Mouse (Mus musculus) neural tube, embryonic 14.5 days (tissue): Measurements from ENCODE around the gene Tsks. TPM values are rescaled to one million over a fixed set of nuclear protein-coding genes. Genes with fewer than 3 reads are reported as not detected.

Experiments
- ATAC-seq: fragments of 200-750 bp; cut with Nextera tagmentation; 2 replicates; pipeline ENCODE4 v1.8.0; 2017; ENCODE audit warnings: low read depth, mild to moderate bottlenecking, moderate TSS enrichment, moderate library complexity
- H3K27ac ChIP-seq: fragments of 300-500 bp; sonication (generic); 2 replicates; pipeline ENCODE4 v1.5.1; 2014; ENCODE audit warnings: low read depth, mild to moderate bottlenecking, control low read depth, low read length, moderate library complexity, mixed read lengths
- H3K27me3 ChIP-seq: fragments of 300-500 bp; sonication (generic); 2 replicates; pipeline ENCODE4 v1.6.1; 2014; ENCODE audit warnings: low read length; ENCODE audit not compliant: control insufficient read depth, insufficient read depth
- H3K36me3 ChIP-seq: fragments of 300-500 bp; sonication (generic); 2 replicates; pipeline ENCODE4 v1.6.1; 2014; ENCODE audit warnings: low read length, mixed read lengths; ENCODE audit not compliant: control insufficient read depth, insufficient read depth
- H3K4me1 ChIP-seq: fragments of 300-500 bp; sonication (generic); 2 replicates; pipeline ENCODE4 v1.6.1; 2014; ENCODE audit warnings: low read length; ENCODE audit not compliant: control insufficient read depth, insufficient read depth
- H3K4me2 ChIP-seq: fragments of 300-500 bp; sonication (generic); 2 replicates; pipeline ENCODE4 v1.6.1; 2014; ENCODE audit warnings: mild to moderate bottlenecking, low read depth, low read length, control low read depth
- H3K4me3 ChIP-seq: fragments of 300-500 bp; sonication (generic); 2 replicates; pipeline ENCODE4 v1.5.1; 2014; ENCODE audit warnings: low read depth, low read length, control low read depth, mixed read lengths
- H3K9ac ChIP-seq: fragments of 300-500 bp; sonication (generic); replicated peaks from 2 replicates; pipeline ENCODE4 v1.6.1; 2014; ENCODE audit warnings: low read depth, mild to moderate bottlenecking, control low read depth, low read length, mixed read lengths
- H3K9me3 ChIP-seq: fragments of 300-500 bp; sonication (generic); 2 replicates; pipeline ENCODE4 v1.6.1; 2016; ENCODE audit warnings: low read length; ENCODE audit not compliant: control insufficient read depth
- WGBS: fragments of 180-500 bp; shearing (Covaris S2); extraction: QIAGEN DNeasy Blood & Tissue Kit; methylation state at CpG from one replicate; pipeline ENCODE4 v1.1.7; 2014; 5-methylcytosine and 5-hydroxymethylcytosine counted together
- polyA plus RNA-seq: library from polyadenylated mRNA; unstranded; fragments of >200 nt; fragmentation: Nextera tagmentation; extraction: Ambion mirVana; gene quantifications from 2 replicates; pipeline ENCODE4 v1.2.1, GENCODE M21; 2014

The Tsks gene
- polyA plus RNA-seq, 1 experiment from 2014 or later, result 0.11 TPM

DNA sequence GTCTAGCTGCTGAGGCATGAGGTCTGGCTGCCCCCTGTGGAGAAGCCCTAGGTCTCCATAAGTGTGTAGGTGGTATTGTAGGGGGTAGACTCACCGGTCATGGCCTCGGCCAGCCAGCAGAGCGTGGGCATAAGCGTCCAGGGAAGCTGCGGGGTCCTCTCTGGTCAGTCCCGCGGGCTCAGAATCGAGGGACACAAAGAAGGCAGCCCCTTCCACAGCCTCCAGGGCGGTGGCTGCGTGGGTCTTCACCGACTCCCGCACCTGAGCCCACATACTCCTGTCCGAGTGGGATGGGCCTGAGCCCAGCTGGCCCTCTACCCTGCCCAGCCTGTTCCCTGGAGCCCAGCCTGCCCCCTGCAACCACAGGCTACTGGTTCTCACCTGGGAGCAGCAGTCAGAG lies 22.0 kb downstream of the Tsks start:
- 97% methylated on average over 13 of the region's 13 CpGs for WGBS
- Histone ChIP-seq H3K36me3 (peaks cover 31% of the 10 kb centered on the region), H3K9ac (no peak overlapping the region), H3K4me2 (no peak overlapping the region), H3K9me3 (no peaks in the 10 kb centered on the region), H3K4me3 (no peak overlapping the region), H3K27me3 (no peaks in the 10 kb centered on the region), H3K27ac (no peak overlapping the region), H3K4me1 (no peaks in the 10 kb centered on the region)
- ATAC-seq, result no peak

DNA sequence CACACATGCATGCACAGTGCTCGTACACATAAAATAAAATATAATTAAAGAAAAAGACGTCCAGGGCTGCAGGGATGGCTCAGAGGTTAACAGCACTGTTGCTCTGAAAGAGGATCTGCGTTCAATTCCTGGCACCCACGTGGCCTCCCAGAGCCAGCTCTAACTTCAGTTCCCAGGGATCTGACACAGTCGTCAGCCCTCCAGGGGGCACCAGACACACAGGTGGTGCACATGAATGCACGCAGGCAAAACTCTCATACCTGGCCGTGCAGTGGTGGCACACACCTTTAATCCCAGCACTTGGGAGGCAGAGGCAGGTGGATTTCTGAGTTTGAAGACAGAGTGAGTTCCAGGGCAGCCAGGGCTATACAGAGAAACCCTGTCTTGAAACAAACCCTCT lies 23.0 kb downstream of the Tsks start:
- Histone ChIP-seq H3K4me1 (peaks cover 2% of the 10 kb centered on the region; the same call in 1 of the 2 replicates), H3K9ac (no peak overlapping the region), H3K4me2 (no peak overlapping the region), H3K9me3 (no peaks in the 10 kb centered on the region), H3K27me3 (no peaks in the 10 kb centered on the region), H3K36me3 (peaks cover 26% of the 10 kb centered on the region), H3K4me3 (no peak overlapping the region), H3K27ac (no peak overlapping the region)
- whole genome bisulfite sequencing, result 83% methylated on average over 7 of the region's 7 CpGs
- ATAC-seq, result no peak

DNA sequence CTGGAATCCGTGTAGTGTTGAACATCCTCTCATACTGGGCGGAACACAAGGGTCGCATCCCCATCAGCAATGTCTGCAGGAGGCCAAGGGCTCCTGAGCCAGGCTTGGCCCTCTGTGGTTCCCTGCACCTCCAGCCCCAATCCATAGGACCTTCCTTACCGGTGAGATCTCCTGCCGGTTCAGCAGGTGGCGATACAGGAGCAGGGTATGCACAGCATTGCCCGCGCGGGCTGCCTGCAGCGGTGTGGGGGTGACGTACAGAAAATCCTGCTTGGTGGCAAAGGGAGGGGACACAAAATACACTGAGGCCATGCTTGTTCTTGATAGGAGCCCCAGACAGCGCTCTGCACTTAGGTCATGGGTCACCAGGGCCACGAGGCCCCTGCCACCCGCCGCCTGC lies 23.6 kb downstream of the Tsks start:
- Histone ChIP-seq H3K4me2 (no peak overlapping the region), H3K36me3 (peaks cover 19% of the 10 kb centered on the region), H3K4me1 (peaks cover 9% of the 10 kb centered on the region), H3K4me3 (no peak overlapping the region), H3K27me3 (no peaks in the 10 kb centered on the region), H3K9ac (no peak overlapping the region), H3K27ac (no peak overlapping the region), H3K9me3 (no peaks in the 10 kb centered on the region)
- no peak for ATAC-seq
- WGBS, result 75% methylated on average over 15 of the region's 15 CpGs

DNA sequence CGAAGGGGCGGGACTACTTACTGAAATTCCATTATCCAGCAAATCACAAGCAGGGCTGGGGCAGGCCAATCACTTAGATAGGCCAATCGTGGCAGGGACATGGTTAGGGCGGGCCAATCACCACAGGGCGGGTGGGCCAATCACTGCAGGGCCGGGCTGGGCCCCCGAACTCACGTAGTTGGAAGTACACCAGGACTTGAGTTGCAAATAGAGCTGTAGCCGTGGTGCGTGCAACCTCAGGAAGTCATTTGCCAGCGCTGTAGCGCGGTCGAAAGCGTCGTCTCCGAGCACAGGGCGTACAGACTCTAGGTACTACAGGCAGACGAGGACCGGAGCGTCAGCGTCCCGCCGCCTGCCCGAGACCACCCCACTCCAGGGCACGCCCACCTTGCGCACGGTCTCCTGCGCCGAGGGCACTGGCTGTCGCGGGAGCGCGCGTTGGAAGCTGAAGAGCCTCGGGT lies 27.3 kb downstream of the Tsks start:
- Histone ChIP-seq H3K27me3 (no peaks in the 10 kb centered on the region), H3K36me3 (peaks cover 7% of the 10 kb centered on the region)
- WGBS, result 0% methylated on average over 36 of the region's 36 CpGs

DNA sequence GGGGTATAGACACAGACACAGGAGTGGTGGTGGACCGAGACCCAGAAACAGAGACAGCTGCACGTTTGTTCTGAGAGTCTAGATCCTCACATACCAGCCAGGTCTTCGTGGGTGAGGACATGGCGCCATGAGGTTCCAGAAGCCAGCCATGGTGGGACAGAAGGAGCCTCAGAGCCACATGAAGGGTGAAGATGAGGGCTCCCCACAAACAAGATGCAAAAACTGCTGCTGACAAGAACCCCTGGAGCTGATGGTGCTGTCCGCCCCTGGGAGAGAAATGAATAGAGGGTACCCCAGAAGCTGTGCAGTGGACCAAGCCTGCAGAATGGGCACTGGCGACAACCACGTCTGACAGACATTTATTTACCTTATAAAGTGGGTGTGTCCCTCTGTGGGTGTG lies 28.1 kb downstream of the Tsks start:
- Histone ChIP-seq H3K27me3 (no peaks in the 10 kb centered on the region), H3K4me2 (peak overlapping the region; percentile 72), H3K36me3 (peaks cover 8% of the 10 kb centered on the region), H3K4me3 (peak overlapping the region; percentile 45), H3K27ac (no peak overlapping the region), H3K9ac (peak overlapping the region; percentile 53), H3K9me3 (no peaks in the 10 kb centered on the region), H3K4me1 (peaks cover 37% of the 10 kb centered on the region)
- no peak for ATAC-seq
- WGBS, result 68% methylated on average over 7 of the region's 7 CpGs

More for the DNA sequence above, 27.3 kb downstream of the Tsks start:
- Histone ChIP-seq H3K4me3 (peak overlapping the region; percentile 45), H3K4me1 (peaks cover 37% of the 10 kb centered on the region), H3K9ac (peak overlapping the region; percentile 53), H3K27ac (peak overlapping the region; percentile 72), H3K9me3 (no peaks in the 10 kb centered on the region), H3K4me2 (peak overlapping the region; percentile 72)
- peak; percentile 95 for ATAC-seq

DNA sequence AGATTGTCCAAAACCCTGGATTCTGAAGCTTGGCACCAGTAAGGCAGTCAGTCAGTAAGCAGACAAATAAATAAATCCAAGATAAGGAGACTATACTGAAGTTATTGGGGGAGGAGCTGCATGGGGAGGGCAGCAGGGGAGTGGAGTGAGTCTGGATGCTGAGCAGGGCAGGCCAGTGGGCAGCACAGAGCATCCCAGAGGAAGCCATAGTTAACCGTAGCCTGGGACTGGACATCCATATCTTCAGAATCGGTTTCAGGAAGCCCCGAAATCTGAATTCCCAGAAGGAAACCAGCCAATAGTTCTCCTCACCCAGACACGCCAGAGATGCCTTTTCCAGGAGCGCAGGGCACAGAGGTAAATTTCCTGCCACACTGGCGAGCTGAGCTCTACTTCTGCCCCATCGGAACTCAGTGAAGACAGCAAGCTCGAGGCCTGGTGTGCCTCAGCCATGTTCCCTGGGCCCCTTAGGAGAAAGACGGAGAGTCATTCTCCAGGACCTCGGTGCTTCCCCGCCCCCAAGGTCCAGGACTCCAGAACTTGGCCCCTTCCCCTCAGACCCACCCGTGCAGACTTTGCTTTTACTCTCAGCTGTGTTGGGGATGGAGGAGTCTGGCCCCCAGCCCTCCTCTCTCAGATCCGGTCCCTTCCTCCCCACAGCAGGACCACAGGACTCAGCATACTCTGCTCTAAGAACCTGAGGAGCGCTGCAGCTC lies 30.6 kb downstream of the Tsks start:
- peak overlapping the region; percentile 93 for H3K4me2 ChIP-seq
- peak overlapping the region; percentile 47 for H3K4me3 ChIP-seq
- H3K27me3 ChIP-seq, result no peaks in the 10 kb centered on the region
- no peaks in the 10 kb centered on the region for H3K9me3 ChIP-seq
- peaks cover 26% of the 10 kb centered on the region for H3K36me3 ChIP-seq
- peaks cover 37% of the 10 kb centered on the region for H3K4me1 ChIP-seq
- 40% methylated on average over 14 of the region's 14 CpGs for WGBS
- peak overlapping the region; percentile 71 for H3K9ac ChIP-seq
- ATAC-seq, result no peak; the same call in 1 of the 2 replicates
- H3K27ac ChIP-seq, result peak overlapping the region; percentile 94

DNA sequence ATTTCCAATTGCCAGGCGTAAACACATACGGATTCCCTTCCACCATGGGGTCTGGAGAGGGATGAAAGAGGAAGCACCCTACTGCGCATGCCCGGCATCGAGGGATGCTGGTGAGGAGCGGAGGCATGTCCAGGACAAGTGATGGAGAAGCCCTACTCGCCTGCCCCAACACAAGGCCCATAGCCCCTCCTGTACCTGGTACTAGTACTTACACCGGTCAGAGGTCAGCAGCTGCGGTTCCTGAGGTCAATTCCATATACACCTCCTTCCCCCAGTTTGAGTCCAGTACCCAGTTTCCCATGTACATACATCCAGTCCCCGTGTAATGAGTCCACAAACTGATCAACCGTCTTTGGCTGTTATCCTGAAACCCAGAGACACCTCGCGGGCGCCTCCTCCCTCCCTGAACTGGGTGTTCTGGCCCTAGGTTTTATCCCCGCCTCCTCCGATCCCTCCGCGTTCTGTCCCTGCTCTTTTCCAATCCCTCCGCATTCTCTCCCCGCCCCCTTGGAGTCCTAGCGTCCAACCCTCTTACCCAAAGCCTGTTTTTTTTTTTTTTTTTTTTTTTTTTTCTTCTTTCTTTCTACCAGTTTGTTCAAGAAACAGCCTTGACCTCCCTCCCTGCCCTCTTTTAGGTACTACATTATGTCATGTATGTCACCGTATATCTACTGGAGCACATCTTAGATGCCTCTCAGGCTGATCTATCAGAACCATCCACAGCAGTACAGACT lies 31.5 kb downstream of the Tsks start, which contains the start of gene Cpt1c:
TSS of gene Cpt1c (minus strand) at position 469 of the 734 bp plus-strand sequence.
- H3K27ac ChIP-seq, result peak within 1 kb of the TSS; percentile 94
- 1% methylated on average over 22 of the region's 22 CpGs for WGBS
- peak within 1 kb of the TSS; percentile 71 for H3K9ac ChIP-seq
- peaks cover 34% of the 10 kb centered on the region for H3K36me3 ChIP-seq
- H3K4me3 ChIP-seq, result peak within 1 kb of the TSS; percentile 47
- H3K9me3 ChIP-seq, result no peaks in the 10 kb centered on the region
- peak; percentile 62 for ATAC-seq
- H3K4me1 ChIP-seq, result peaks cover 37% of the 10 kb centered on the region
- H3K27me3 ChIP-seq, result no peaks in the 10 kb centered on the region
- peak within 1 kb of the TSS; percentile 93 for H3K4me2 ChIP-seq

DNA sequence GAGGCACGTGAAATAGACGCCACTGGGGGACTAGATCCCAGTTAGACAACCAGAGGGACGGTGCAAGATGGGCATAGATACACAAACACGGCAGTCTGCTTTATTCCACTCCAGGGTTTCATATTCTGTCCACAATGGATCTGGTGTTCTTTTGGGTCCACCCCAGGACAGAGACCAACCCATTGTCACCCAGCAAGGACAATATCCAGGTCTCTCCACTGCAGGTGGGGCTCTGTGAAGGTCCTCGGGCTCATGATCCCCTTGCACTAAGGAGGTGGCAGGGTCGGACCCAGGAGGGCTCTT lies 32.1 kb downstream of the Tsks start:
- Histone ChIP-seq H3K36me3 (peaks cover 39% of the 10 kb centered on the region), H3K4me2 (peak overlapping the region; percentile 93), H3K9ac (peak overlapping the region; percentile 71; the same call in 1 of the 2 replicates), H3K27ac (peak overlapping the region; percentile 94), H3K4me1 (peaks cover 37% of the 10 kb centered on the region), H3K27me3 (no peaks in the 10 kb centered on the region), H3K4me3 (peak overlapping the region; percentile 47), H3K9me3 (no peaks in the 10 kb centered on the region)
- ATAC-seq, result no peak
- 19% methylated on average over 6 of the region's 6 CpGs for WGBS

DNA sequence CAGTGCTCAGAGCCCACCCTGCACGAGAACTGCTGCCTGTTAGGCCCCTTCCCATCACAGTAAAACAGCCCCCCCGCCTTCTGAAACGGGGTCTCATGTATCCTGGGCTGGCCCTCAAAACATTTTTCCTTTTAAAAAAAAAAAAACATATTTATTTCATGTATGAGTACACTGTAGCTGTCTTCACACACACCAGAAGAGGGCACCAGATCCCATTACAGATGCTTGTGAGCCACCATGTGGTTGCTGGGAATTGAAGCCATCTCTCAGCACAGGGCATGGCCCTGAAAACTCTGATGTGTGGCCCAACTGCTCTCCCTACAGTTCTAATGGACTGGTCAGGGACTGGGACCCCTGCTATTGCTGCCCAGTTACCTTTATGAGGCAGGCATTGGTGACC lies 35.3 kb downstream of the Tsks start:
- Histone ChIP-seq H3K27ac (no peak overlapping the region), H3K9me3 (no peaks in the 10 kb centered on the region), H3K4me1 (peaks cover 14% of the 10 kb centered on the region), H3K36me3 (peaks cover 59% of the 10 kb centered on the region), H3K4me3 (no peak overlapping the region), H3K27me3 (no peaks in the 10 kb centered on the region), H3K9ac (no peak overlapping the region), H3K4me2 (no peak overlapping the region)
- 93% methylated on average over 3 of the region's 3 CpGs for WGBS
- ATAC-seq, result no peak
